Mouse (Mus musculus) lung, postnatal 14 days (tissue): ENCODE results near the gene Osbpl2.

Source experiments
- DNase-seq: peaks from one replicate; pipeline ENCODE4 v3.0.0; 2021

Gene Osbpl2

DNA sequence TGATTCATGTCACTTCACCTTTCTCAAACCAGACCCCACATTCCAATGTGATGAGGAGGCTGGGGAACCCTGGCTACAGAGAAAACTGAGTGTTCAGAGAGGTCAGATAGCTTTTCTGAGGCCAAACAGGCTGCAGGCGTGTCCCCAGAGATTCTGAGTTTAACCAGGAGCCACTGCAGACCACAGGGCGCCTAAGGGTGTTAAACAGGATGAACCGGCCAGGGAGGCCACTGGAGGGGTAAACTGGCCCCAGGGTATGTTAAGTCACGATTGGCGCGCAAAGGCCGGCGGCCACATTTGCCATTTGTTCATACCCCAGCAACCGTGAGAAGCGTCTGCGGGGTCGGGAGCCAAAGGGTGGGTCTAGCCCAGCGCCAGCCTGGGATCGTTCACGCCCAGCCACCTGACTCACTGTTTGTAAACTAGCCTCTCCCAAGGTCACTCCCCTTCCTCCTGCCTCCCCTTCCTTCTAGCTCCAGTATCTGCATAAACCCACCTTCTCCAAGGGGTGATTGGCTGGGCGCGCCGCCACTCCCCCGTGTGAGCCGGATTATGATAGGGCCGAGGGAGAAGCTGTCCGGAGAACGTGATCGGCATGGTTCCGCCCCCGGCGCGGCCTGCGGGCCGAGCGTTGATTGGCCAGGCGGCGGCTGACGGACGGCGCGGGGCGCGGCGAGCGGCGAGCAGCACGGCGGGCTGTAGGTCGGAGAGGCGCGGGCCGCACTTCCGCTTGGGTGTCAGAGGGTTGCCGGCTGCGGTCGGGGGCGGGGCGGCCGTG, at the start of gene Osbpl2:
Gene Osbpl2, plus strand, starts transcription at position 646 of the 778 bp plus-strand sequence.
- DNase-seq = peak; percentile 99

DNA sequence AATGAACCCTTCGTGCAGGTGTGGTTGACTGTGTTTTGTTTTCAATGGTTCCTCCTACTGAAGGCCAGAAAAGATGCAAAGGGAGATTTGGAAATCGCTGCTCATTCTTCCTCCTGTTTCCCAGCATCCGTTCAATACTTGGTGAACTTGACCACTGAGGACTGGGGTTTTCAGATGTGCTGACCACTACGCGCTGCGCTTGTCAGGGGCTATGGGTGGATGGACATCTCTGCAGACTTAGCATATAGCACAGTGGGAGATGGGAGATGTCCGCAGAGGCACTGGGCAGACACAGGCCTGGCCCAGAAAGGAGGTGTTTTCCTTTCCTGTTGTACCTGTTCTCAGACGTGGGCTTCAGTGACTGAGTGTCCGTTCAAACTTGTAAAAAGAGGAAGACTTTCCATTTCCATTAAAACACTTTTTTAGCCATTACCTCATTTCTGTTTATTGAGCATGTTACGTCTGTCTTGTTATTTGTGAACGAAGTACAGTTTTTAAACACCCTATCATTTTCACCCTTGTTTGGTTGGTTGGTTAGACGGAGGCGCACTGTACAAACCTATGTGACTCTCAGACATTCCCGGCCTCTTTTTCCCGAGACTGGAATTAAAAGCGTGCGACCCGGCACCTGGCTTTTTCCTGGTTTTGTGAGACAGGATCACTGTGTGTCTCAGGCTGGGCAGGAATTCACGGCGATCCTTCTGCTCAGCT, 49.2 kb upstream of the Osbpl2 start:
- DNase-seq = no peak

DNA sequence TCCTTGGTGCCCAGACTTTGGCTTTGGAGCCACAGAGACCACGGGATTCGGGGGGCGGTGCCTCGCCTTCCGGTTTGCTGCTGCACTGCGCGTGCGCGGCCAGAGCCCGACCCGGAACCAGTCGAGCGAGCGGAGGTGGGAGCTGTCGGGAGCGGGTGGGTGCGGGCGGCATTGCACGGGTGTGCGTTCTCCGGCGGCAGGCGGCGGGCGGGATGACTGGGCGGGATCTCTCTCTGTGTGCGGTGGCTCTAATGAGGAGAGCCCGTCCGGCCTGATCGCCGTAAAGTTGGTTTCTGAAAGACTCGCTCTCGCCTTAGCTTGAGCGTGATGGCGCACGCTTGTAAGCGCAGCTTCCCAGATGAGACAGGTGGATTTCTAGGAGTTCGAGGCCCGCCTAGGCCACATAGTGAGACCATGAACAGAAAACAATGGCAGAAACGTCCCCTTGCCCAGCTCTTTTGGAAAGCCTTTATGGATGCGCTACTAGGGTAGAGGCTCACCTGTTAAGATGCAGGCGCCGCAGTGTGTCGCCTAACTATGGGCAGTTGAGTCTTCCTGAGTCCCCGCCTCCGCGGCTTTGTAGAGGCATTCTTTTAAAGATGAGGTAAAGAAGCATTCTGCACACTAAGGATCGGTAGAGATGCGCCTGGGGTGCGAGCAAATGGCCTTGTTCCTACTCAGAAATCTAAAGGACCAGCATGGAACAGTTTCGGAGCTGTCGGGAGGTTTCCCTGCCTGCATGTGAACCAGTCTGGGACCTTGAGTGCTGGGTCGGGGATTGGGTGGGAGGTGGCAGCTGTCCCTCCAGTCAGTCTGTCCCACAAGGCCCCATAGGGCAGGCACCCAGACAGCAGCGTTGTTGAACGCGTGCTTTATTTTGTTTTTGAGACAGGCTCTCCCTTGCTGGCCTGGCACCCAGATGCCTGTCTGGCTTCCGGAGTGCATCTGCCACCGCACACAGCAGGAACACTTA, 48.3 kb upstream of the Osbpl2 start, which contains the start of gene Mtg2:
Gene Mtg2, plus strand, starts transcription at position 108 of the 973 bp plus-strand sequence.
- DNase-seq = peak; percentile 94

DNA sequence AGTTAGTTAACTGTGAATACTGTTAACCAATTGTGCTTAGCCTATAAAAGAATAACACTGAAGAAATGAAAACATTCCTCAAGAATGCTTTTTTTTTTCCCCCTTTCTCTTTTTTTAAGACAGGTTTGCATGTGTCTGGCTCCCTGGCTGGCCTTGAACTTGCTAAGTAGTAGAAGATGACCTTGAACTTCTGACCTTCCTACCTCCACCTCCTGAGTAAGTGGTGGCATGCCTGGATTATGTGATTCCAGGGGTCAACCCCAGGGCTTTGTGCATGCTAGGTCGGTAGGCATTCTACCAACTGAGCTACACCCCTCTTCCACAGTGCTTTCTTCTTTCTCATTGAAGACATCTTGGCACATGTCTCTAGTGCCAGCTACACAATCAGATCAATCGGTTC, 47.4 kb upstream of the Osbpl2 start:
- DNase-seq = no peak

DNA sequence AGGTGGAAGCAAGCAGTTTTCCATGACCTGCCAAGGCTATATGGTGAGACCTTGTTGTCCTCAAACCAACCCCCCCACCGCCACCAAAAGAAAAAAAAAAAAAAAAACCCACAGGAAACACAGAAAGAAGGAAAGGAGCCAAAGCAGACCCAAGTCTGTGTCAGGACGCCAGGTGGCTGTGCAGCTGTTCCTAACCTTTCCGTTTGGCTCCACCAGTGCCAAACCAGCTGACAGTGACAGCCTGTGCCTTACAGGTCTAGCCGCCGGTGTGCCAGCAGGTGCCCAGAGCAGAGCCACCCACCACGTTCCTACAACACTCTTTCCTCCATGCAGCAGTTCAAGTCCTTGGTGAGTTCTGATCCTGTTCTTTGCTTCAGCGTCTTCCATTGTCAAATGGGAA, 46.2 kb upstream of the Osbpl2 start:
- no peak for DNase-seq

DNA sequence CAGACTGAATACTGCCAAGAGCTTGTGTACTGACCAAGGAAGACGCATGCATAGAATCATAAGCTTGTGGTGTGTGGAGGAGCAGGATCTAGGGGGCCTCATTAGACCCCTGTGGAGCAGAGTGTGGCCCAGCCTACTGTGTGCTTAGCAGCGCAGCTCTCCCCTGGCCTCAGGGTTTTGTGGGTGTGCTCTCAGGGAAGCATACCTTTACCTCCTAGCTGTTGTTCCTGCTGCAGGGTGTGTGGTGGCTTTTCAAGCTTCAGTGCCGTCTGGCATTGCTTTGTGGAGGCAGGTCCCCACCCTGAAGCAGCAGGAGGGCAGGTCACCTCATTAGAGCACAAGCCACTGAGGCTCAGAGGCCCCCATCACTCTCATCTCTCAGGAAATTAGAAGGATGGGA, 41.5 kb upstream of the Osbpl2 start:
- DNase-seq = no peak

DNA sequence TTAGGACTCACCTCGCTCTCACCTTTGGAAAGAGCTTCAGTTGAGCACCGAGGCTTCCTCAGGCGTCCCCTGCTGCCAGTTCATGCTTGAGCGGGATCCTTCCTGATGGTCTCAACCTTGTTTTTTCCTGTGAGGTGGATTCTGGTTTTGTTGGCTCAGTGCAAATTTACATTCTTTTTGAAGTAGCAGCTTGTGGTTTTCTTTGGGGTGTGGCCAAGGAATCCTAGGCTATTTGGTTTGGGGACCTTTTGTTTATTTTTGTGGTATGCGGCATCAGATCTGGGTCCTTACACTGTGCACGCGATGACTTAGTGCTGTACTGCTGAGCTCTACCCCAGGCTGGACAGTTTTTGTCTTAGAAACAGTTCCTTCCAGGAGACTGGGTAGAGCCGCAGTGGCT, 38.4 kb upstream of the Osbpl2 start:
- no peak for DNase-seq

DNA sequence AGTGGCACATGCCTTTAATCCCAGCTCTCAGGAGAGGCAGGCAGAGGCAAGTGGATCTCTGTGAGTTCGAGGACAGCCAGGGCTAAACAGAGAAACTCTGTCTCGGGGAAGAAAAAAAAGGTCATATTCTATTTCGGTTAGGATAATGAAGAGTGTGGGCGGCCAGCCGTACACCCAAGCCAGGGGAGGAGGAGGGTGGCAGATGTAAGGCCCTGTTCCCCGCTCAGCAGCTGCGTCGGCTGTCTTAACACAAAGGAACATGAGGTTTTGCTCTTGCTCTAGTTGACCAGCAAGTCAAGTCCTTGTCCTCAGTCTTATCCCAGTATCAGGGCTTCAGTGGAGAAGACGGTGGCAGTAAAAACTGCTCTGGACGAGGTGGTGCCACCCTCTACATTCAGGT, 36.0 kb upstream of the Osbpl2 start:
- DNase-seq = no peak

DNA sequence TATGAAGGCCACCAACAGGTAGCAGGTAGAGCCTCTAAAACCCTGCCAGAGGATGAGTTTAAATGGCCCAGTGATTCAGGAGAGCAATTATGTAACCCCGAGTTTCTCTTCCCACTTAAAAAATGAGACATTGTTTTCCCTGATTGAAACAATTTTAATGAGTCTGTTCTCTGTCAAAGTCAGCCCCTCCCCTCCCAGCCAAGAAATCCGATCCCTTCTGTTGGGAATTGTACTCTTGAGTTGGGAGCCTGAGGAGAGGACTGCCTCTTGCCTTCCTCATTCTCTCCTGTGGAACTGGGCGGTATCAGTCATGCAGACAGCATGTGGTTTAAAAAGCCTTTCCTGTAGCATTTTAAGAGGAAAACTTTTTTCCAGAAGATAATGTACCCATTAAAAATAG, 34.5 kb upstream of the Osbpl2 start:
- no peak for DNase-seq

DNA sequence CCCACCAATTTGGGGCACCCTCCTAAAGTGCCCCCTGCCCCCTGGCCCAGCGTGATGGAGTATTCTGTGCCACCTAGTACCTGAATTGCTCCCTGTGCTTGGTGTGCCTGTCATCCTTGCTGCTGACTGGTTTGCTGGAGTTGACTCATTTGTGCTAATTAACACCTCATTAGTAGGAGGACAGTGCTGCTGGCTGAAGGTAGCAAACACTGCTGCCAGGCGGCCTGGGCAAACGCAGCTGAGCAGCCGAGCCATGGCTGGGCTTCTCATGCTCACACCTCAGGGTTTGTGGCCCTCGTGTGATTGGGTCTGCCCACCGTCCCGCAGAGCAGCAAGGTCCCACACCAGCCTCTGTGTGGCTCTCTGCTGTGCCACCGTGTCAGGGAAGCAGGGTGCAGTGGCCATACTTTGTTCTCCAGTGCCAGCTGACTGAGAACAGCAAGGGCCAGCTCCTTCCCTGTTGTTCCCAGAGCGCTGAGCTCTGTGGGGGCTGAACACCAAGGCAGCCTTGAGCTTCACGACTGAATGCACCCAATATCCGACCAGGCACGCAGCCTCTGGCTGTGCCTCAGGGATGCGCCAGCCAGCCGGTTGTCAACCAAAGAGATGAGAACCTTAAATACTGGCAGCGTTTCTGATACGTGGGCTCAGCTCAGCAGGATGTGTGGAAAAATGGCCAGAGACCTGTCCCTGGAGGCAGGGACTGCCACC, 33.0 kb upstream of the Osbpl2 start:
- no peak for DNase-seq

DNA sequence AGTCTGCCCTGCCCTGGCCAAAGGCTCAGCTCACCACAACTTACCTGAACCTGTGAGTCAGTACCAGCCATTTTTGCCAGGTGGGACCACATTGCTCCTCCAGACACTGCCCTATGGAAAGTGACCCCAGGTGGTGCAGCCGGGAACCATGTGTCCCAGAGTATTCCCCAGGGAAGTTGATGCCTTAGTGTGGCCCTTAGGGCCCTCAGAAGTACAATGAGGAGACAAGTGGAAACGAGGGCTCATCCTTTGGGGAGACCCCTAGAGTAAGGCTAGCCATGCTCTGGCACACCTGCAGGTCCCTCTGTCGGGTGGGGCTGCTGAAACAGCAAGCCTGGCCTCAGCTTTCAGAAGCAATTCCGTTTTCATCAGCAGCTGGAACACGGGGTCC, 32.5 kb upstream of the Osbpl2 start:
- DNase-seq = no peak

DNA sequence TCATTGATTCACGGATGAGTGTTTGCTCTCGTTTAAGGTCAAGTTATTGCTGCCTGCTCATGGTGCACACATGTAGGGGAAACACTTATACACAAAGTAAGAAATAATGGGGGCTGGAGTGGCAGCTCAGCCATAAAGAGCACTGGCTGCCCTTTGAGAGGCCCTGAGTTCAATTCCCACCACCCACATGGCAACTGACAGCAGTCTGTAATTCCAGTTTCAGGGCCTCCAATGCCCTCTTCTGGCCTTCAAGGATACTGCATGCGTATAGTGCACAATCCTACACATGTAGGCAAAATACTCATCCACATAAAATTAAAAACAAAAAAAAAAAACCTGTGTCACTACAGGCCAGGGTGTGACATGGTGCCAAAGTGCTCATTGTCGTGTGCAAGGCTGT, 31.6 kb upstream of the Osbpl2 start:
- DNase-seq = no peak

DNA sequence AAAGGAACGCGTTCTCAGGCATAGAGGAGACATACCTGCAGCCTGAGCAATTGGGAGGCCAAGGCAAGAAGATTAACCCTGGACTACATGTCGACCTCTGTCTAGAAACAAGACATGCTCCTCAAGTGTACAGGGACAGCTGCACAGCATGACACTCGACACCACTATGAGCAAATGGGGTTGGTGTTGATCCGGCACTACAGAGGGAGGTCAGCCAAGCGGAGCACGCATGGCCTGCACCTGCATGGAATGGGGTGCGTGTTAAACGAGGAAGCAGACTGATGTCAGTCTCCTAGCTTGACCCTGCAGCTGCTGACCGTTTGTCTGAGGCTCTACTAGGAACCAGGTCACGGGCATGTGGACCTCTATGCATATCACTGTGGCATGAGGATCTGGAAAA, 28.8 kb upstream of the Osbpl2 start:
- DNase-seq = no peak

DNA sequence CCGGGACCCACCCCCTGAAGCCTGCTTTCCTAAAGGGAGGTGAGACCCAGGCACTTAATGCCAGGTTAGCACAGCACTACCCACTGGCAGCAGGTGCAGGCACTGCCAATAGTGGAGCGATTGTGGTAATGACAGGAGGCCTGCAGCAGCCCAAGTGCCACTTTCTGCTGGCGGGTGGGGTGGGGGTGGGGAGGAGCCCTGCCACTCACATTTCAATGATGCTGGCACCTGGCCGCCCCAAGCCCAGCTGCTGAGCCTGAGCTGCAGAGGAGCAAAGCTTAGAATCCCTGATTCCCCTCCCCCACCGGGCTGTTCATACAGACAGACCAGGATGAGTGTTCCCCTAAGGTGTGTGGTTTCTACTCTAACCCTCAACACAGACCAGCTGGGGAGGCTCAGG, 23.4 kb upstream of the Osbpl2 start:
- DNase-seq = no peak

DNA sequence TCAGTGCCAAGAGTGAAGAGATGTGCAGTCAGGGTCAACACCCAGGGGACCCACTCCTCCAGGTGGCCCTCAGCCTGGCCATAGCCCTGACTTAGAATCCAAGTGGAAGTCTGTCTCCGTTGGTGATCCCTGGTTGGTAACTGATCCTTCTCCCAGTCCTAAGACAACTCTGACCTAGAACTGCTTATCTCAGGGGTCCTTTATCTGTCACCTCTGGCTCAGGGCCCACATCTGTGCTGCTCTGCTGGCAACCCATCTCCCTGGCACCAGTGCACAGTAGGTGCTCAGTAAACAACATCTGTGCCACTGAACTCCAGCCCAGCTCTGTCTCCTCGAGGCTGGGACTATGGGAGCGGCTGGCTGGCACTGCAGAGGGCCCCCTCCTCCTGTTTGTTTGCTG, 21.5 kb upstream of the Osbpl2 start:
- DNase-seq = no peak

DNA sequence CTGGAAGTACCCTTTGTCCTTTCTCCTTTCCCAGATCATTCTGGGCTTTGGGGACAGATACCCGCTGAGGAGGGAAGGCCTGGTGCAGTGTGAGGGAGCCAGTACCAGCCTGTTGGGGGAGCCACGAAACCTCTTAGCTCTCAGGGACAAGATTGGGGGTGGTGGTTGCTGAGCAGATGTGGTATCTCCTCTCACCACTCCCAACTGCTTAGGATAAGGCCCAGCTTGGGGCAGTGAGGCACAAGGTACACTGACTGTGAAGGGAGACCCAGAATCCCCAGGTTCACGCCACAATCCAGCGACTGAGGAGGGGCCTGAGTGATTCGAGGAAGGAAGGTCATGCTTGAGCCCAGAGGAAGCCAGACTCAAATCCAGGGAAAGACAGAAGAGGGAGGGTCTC, 20.9 kb upstream of the Osbpl2 start:
- DNase-seq = no peak

DNA sequence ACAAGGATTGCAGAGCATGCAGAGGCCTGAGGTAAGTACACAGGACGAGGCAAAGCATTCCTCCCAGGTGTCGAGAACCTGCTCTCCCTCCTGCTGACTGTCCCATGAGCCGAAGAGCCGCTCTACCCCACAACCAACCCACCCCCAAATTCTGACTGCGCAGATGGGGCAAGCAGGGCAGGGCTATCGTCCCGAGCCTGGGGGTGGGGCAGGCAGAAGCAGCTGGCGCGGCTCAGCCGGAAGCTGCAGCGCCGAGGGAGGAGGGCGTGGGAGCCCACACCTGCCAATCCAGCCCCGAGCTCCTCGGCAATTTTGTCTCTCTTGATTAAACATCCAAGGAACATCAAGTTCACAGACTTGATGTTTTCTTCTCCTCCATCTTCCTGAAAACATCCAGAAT, 19.6 kb upstream of the Osbpl2 start:
- no peak for DNase-seq

DNA sequence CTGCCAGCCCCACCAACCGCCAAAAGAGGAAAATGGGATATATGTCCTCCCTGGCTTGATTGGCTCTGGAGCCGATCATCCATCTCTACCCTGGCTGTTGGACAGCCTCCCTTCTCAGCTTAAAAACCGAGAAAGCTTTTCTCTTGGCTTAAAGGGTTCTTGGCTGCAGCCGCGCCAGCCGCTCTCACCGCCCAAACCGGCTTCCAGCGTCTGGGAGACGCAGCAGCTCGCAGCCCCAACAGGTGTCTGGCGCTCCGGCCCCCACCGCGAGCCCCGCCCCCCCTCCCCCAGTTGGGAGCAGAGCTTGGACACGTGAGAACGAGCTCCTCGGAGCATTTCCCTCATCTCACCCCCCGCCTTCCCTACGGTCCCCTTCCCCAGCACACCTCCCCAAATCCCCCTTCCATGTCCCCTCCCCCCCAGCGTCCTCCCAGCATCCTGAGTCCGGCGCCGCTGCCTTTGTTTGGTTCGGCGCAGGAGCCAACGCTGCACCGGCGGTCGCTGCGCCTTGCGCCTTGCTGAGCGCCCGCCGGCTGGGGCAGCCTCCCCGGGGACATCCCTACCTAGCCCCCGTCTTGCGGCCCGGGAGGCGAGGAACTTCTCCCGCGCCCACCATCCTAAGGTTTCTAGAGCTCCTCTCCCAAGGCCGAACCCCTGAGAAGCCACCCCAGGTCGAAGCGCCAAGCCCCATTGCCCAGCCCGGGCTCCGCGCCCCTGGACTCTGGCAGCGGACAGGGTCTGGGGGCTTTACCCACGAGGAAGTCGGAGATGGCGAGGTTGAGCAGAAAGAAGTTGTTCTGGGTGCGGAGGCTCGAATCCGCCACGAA, 15.7 kb upstream of the Osbpl2 start:
- no peak for DNase-seq

DNA sequence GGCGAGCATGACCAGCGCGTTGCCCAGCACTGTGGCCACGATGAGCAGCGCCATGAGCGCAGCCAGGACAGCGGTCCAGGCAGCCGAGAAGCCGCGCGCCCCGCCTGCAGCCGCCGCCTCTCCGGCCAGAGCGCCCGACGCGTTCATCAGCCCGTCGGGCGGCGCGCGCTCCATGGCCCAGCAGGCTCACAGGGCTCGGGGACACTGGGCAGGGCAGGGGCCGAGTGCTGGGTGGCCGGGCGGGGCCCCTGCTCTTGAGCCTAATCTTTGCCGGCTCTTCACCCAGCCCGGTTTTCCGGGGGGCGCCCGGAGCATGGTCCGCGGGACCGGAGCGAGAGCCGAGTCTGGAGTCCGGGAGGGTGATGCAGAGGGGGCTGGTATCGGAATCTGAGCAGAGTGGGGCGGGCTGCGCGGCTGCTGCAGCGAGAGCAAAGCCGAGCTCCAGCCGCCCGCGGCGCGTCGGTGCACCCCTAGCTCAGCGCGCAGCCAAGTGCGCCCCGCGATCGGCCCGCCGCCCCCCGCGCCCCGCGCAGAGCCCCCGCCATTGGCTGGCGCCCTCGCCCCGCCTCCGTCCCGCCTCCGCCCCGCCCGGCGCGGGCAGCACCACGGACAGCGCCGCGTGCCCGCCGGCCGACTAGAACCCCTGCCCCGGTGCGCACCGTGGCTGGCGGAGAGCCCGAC, 15.0 kb upstream of the Osbpl2 start, which contains the start of gene Hrh3:
Gene Hrh3, minus strand, starts transcription at position 511 of the 681 bp plus-strand sequence.
- peak; percentile 88 for DNase-seq

DNA sequence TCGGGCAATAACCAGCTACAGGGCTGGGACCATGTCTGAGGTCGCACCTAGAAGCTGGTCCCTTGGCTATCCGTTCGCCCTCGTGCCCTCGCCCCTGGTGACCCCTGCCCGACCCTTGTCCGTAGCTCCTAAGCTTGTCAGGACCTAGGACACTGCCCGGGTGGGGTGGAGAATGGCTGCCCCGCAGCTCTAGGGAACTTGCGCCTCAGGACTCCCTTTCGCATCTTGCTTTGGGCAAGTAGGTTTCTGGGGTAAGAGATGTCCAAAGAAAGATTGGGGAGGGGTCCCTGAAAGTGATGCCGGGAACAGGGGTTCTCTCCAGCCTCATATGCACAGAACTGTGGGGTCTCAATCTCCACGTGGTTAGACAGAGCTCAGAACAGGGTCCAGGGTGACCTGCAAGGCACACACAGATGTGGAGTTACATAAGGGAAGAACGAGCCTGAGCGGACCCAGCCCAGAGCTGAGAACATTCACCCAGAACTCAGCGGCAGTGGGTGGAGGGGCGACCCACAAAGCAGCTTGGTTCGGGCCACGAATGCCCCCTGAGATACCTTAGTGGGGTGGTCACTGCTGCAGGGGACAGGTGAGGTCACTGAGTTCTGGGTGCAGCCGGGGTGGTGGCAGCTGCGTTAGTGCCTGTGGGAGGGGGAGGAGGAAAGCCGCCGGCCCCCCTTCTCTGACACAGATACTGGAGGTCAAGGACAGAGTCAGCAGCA, 14.3 kb upstream of the Osbpl2 start:
- DNase-seq = no peak
